Mouse (Mus musculus) CH12F3 (cell line): Measurements from ENCODE around the gene Cdk10.
"Not testable (repeated sequence)": the region's sequence is repeated elsewhere in the genome, so short reads cannot be mapped to it uniquely, and the experiment has no call there.

Source experiments
- in situ Hi-C: fragments of 300-500 bp; cut with MboI; formaldehyde crosslinking; loops from 2 replicates; pipeline ENCODE4 v1.14.3; 2020; ENCODE audit warnings: low sequenced_read_pairs

Gene Cdk10

DNA sequence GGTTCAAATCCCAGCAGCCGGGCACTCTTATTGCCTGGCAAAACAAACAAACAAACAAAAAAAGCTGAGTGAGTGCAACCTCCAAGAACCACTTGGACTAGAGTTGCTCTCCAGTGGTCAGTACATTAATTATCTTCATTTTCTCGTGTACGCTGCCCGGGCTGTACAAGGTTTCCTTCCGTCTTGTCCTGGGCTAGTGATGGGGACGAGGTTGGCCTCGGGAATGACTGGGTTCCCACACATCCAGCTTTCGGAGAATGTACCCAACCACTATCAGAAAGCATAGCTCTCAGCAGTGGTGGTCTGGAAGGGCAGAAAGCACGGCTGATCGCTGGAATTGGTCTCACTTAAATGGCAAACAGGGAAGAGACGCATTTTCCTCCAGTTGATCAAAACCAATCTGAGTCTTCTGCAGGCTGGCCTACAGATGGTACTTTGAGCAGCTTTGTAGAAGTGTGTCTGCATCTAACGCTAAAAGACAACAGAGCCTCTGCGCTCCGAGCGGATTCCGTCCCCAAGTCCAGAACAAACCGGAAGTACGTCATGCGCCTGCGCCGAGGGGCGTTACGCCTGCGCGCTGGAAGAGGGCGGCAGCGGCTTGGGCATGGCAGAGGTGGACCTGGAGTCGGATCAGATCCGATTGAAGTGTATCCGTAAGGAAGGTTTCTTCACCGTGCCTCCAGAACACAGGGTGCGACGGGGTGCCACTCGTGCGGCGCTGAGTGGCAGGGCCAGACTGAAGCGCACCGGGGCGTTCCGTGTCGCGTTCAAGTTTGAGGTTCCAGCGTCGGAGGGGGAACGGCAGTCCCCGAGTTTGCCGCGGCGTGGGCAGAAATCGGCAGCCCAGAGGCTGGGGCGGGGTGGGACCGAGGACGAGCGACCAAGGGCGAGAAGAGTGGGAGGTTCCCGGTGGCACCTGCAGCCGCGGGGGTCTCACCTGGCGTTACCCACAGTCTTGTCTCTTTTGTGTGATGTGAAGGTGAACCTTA, at the start of gene Cdk10:
Cdk10 (plus strand) TSS at position 565 of the 989 bp plus-strand sequence.
- in situ Hi-C loops, result no loop called here

DNA sequence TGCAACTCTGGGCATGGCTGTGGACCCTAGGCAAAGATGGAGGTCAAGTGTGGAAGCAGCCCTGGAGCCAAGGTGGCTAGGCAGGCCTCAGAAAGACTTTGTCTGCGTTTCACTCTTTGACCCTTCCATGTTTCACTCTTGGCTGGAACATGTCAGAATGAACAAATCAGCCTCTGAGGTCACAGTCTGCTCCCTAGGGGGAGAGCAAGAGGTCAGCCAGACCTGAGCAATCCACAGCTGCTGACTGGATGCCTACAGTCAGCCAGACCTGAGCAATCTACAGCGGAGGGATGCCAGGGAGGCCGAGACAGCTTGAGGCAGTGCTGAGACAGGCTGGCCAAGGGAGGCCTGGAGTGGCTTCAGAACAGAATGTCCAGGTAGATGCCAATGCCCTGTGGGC, 43.3 kb upstream of the Cdk10 start:
- in situ Hi-C loops, result no loop called here

DNA sequence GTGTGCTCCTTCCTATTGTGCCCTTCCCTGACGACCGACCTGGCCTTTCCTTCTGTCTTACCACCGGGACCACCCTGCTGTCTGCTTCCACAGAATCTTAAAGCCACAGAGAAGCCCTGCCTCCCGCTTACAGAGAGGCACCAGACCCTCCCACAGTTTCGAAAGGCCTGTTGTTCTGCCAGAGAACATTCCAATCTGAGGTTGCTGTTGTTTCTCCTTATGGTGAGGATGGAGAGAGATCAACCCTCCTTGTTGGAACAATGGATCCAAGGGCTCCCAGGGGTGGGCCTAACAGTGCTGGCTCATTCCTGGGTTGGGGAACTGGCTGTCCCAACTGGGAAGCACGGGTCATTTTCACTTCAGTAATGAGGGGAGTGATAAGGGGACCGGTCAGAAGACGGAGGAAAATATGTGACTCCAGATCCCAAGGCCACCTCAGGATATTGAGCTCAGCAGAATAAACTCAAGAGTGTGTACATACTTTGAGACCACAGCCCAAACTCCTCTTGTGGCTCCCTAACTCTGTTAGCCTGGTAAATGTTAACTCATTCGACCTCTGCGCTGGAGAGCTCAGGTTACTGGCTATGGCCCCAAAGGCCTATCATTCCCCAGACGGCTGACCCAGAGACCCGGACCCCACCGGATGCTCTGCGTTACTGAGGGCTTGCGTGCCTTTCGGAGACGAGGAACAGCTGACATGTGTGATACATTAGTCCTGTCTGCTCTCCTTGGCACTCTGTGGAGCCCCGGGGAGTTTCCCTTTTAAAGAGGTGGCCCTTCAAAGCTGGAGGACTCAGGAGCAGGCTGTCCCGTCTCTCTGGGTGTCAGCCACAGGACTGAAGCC, 38.9 kb upstream of the Cdk10 start, which contains the start of gene Dpep1:
Dpep1 (plus strand) TSS at position 677 of the 844 bp plus-strand sequence.
- in situ Hi-C loops, result no loop called here

DNA sequence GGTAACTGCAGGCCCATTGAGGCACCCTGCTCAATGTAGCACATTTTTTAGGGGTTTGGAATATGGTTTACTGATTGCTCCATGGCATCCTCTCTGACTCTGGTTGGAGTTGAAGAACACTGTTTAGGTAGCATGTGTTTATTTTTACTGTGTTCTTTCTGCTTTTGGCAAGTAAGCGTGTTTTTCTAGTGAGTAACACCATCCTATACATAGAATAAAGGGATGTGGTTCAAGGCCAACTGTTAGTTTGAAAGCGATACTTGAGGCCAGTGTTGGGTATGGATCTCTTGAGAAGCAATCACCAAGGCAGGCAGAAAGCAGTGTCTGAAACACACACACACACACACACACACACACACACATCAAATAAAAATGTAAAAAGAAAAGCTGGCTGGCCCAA, 36.6 kb upstream of the Cdk10 start:
- in situ Hi-C loops, result no loop called here

DNA sequence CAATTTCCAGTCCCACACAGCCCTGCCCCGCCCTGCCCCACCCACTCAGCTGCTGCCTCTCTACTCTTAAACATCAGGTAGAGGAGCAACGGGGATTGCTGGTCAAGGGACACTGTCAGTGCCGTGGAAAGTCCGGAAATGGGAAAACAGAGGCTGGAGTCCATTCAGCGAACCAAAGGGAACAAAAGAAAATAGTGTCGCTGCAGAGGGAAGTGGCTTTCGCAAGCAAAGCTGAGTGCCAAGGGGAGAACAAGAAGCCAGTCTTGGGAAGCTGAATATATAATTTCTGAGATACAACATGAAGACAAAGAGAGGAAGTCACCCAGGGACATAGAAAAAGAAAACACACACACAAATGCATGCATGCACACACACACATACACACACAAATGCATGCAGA, 35.8 kb upstream of the Cdk10 start:
- in situ Hi-C loops, result no loop called here

DNA sequence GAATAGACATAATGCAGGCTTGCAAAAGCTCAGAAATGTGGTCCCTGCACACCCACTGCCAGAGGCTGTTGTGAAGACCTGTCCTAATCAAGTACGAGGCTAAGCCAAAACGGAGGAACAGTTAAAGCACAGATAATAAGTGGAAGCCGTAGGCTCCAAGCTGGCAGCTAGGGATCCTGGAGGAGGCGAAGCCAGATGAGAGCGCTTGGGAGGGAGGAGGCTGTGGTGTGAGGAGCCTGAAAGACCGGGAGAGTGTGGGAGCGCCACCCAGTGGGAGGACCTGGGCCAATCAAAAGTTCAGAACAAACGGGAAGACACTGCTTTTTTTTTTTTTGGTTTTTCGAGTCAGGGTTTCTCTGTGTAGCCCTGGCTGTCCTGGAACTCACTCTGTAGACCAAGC, 34.0 kb upstream of the Cdk10 start:
- in situ Hi-C loops, result loop anchor here (10.0 kb wide), 2 partner anchors 56 to 286 kb away; no protein-coding TSS in a partner anchor

DNA sequence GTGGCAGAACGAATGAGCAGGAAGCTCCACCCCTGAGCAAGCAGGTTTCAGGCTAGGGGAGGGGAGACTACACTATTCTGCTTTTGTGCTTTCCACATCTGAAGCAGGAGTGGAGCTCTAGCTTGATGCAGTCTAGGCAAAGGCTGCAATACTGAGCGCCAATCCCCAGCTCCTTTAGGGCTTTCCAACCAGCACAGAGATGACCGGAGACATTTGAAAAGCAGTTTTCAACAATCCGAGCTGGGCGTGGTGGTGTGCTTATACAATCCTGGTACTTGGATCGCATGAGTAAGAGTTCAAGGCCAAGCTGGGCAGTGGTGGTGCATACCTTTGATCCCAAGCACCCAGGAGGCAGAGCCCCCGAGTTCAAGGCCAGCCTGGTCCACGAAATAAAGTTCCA, 32.7 kb upstream of the Cdk10 start:
- in situ Hi-C loops, result loop anchor here (10.0 kb wide), 2 partner anchors 57 to 287 kb away; no protein-coding TSS in a partner anchor

DNA sequence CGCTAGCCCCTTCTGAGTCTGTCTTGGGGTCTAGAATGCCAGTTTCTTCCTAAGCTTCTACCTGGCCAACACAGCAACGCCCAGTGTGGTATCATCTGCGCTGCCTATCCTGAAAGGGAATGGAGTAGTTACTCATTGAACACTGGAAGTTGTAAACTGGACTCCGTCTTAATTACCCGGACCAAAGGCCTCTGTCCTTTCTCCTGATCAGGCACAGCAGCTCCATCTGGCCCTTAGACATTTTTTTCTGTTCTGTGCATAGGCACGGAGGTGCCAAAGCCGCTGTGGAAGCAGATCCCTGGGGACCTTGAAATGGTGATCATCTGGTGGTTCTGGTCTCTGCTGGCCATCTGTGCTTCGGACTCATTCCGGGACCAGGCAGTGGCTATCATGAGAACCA, 30.9 kb upstream of the Cdk10 start:
- in situ Hi-C loops, result loop anchor here (10.0 kb wide), 2 partner anchors 59 to 289 kb away; no protein-coding TSS in a partner anchor

DNA sequence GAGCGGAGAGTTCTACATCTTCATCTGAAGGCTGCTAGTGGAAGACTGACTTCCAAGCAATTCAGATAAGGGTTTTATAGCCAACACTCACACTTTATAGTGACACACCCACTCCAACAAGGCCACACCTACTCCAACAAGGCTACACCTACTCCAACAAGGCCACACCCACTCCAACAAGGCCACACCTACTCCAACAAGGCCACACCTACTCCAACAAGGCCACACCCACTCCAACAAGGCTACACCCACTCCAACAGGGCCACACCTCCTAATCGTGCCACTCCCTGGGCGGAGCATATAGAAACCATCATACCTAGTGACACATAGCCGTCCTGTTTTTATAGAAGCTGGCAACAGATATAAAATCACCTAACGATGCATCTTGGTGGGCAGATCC, 27.6 kb upstream of the Cdk10 start:
- in situ Hi-C loops, result loop anchor here (10.0 kb wide), 2 partner anchors 62 to 292 kb away; no protein-coding TSS in a partner anchor

DNA sequence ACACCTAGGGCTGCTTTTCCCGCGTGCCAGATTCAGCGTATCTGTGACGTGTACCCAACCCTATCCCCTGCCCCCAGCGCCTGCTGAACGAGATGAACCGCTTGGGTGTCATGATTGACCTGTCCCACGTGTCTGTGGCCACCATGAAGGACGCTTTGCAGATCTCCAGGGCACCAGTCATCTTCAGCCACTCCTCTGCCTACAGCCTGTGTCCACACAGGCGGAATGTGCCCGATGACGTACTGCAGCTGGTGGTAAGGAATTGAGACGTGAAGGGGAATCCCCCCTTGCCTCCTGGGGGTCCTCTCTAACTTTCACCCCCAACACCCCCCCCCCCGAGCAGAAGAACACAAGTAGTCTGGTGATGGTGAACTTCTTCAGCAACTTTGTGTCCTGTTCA, 24.8 kb upstream of the Cdk10 start:
- in situ Hi-C loops, result loop anchor here (5.0 to 10.0 kb wide), 3 partner anchors 65 to 295 kb away; no protein-coding TSS in a partner anchor

DNA sequence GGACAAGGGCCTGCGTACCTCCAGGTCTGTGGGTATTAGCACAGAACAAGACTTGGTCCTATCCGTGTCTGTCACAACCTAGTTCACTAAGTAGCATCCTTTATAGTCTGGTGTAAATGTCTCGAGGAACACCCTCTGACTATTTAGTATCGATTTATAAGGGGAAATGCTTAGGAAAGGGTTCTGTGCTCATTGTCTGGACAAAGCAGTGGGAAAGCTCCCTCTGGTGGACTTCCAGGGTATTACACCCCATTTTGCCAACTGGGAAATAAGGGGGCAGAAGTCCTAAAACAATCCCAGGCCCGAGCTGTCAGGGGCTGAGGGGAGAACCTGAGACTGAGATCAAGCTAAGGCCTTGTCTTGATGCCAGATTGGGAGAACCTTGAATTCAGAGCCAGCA, 22.4 kb upstream of the Cdk10 start:
- in situ Hi-C loops, result loop anchor here (5.0 kb wide), 1 partner anchor 95 kb away; no protein-coding TSS in a partner anchor

DNA sequence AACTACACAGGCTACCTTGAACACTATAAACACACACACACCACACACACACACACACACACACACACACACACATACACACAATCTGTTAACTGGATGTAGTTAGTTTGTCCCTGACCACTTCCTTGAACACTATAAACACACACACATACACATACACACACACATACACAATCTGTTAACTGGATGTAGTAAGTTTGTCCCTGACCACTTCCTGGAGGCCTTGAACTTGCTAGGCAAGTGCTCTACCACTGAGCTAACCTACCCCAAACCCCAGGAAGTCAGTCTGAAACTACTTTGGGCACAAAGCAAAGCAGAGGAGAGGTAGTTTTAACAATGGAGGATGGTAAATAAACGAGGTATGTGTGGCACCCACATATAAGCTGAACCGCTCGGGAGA, 21.1 kb upstream of the Cdk10 start:
- in situ Hi-C loops, result loop anchor here (5.0 kb wide), 1 partner anchor 96 kb away; no protein-coding TSS in a partner anchor

DNA sequence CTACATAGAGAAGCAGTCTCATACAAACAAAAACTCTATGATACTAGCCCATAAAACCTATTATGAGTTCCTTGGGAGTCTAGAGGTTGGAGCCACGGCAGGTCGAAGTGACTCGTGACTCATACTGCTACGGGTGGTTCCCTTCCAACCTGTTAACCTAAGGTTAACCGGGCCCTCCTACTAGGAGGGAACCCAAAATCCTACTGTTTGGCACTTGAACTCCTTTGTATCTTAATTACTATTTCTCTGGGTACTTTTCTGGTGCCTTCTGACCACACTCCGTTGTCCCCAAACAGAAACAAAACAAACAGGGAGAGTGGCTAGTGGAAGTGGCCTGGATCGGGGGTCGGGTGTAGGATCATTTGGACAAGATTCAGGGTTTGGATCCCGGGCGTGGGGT, 12.8 kb upstream of the Cdk10 start:
- in situ Hi-C loops, result no loop called here

DNA sequence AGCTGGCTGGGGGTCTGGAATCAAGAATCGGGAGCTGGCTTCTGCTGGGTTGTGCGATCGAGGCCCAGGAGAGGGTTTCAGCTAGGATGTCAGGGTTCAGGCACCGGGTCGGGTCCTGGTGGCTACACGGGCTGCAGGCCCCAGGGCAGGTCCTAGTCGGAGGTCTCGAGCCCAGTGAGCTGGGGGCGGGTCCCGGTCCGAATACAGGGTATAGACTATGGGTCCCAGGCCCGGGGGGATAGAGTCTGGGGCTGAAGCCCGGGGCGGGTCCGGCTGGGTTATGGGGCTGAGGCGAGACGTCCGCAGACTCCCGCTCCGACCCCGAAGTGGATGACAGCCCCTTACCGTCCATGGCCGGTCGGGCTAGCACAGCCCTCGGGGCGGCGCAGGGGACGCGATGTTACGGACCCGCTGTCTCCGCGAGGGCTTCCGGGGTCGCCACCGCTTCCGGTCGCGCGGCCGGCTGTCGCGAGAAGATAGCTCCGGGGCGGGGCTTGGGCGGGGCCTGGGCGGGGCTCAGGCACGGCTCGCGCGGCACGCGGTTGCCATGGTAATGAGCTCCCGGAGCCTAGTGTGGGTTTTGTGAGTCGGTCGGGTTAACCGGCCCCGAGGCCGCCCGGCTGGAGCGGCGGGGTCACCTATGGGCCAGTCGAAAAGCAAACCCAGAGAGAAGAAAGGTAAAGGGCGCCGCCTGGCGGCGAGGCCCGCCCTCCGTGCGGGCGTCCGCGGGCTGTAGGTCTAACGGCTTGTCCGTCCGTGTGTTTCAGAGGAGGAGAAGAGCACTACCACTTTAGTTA, 12.1 kb upstream of the Cdk10 start, which contains the start of the genes Chmp1a and Spata33:
Chmp1a (minus strand) TSS at position 443 of the 797 bp plus-strand sequence.
Spata33 (plus strand) TSS at position 512 of the 797 bp plus-strand sequence.
- in situ Hi-C loops, result no loop called here

DNA sequence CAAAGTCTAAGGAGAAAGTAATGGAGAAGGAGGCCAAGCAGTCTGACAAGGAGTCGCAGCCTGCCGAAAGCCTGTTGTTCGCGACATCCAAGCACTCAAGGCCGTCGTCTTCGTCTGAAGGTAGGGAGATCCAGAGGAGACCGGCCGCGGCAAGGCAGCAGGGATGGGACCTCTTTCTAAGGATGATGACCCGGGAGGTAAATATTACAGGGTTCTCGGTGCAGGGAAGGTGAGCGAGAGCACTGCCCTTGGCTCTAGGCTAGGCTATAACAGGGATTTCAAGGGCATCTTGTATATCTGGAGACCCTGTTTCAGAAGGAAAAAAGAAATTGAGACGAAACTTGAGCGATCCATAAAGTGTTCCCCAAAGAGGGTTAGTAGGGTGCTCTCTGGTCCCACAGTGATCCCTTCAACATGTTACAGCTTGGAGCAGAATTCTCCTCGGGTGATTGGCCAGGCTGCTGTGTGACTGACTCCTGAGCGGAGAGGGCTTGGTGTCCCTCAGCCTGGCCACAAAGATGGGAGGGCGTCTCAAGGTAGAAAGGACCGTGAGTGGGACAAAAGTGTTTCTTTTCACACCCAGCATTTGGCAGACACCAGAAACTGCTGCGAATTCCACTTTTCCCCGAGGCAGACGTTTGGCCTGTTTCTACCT, 11.4 kb upstream of the Cdk10 start:
- in situ Hi-C loops, result no loop called here

DNA sequence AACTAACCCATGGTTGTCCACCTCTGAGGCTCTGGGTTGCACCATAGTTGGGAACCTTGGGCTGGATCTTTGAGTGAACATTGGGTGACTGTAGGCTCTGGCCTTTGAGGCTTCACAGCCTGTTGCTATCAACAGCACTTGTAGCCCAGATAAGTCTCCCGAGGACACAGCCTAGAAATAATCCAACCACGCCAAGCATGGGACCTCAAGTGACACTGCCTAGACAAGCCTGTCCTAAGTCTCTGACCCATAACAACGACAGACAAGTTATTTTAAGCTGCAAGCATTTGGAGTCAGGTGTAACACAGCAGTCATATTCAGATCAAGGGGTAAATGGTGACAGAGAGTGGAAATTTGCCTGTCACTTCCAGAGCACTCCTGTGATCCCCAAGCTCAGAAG, 9.2 kb upstream of the Cdk10 start:
- in situ Hi-C loops, result no loop called here

DNA sequence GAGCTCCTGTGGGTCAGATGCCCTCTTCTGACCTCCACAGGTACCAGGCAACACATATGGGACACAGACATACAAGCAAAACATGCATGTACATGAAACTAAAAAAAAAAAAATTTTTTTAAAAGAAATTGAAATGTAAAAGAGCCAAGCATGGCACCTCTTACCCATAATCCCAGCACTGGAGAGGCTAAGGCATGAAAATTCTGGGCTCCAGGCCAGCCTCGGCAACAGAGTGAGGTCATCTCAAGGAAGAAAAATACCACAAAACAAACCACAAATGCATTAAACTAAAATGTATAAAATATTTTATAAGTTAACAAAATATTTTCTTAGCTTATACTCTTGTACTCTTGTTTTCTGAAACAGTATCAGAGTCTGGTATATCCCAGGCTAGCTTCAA, 3.7 kb upstream of the Cdk10 start:
- in situ Hi-C loops, result no loop called here

DNA sequence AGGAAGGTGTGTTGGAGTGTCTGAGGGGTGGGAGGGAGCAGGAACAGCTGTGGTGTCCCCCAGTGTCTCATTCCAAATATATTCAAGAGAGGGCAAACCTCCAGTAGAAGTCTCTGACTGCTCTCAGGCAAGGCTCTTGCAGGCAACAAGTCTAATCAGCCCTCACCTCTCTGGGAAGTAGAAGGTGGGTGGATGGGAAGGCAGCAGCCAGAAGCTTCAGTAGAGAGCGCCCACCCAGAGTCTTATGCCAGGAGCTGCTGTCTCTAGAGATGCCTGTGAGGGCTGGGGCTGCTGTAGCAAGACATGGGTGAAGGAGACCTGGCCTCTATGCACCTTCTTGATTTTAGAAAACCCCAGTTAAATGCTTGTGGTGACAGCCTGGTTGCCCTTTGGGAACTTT, 3.8 kb downstream of the Cdk10 start:
- in situ Hi-C loops, result no loop called here

DNA sequence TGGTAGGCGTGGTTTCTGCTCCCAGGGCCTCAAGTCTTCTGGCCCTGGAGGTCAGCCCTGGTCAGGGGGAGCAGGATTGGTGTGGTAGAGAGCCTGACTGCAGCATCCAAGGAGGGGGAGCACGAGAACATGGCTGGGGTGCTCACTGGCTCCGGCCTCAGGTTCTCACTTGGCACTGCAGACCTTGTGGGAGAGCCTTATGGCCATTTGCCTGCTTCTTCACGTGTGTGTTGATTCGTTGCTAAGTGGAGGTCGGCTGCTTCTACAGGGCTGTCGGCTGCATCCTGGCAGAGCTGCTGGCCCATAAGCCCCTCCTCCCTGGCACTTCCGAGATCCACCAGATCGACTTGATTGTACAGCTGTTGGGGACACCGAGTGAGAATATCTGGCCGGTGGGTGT, 5.7 kb downstream of the Cdk10 start:
- in situ Hi-C loops, result not testable (repeated sequence)

DNA sequence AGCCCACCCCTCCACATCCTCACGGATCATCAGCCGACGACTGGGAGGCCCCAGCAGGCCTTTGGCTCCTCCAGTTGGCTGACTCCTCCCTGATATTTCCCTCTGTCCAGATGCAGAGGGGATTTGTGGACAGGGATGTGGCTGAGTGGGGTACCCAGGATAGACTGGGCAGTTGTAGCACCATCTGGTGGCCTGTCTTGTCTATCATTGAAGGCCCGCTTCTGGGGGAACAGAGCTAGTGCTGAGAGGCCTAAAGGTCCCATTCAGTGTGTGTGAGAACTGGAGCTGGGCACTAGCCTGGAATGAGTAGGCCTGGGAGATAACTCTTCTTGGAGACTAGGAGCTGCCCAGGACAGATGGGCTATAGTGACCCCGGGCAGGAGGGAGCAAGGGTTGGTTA, 7.1 kb downstream of the Cdk10 start:
- in situ Hi-C loops, result no loop called here
